28 mouse cellular contexts compared by ENCODE assay signal in genomic region chr14:105800142-105800925, GRCm38 (mm10).
DNase-seq lines count a peak whose midpoint lies in the region; ATAC-seq and TF ChIP-seq lines count a peak whose summit lies in the region.
"Had no signal": no experiment of that assay in that cellular context is flagged by ENCODE, and none has a peak within 500 bp of the region (broad histone marks: within the 10 kb centered on the region; RNA-seq: fewer than 3 reads in every experiment).

No protein-coding gene starts in this region.

- no peaks in the 10 kb centered on the region for H3K9me3 ChIP-seq in limb, embryonic 10.5 days (replicated peaks)
- H3K9me3 ChIP-seq in limb, embryonic 14.5 days (ENCODE audit: control insufficient read depth, low read length) = no peaks in the 10 kb centered on the region
- H3K9me3 ChIP-seq in lung, postnatal 0 days (ENCODE audit: low read length) = no peaks in the 10 kb centered on the region
- no peaks in the 10 kb centered on the region for H3K9me3 ChIP-seq in midbrain, embryonic 13.5 days
- H3K9me3 ChIP-seq: heart, embryonic 13.5 days; hindbrain, embryonic 10.5 days; hindbrain, embryonic 15.5 days; liver, embryonic 12.5 days; megakaryocyte, embryonic 14.5 days; midbrain, embryonic 12.5 days had no signal

- H3K36me3 ChIP-seq in limb, embryonic 10.5 days = no peaks in the 10 kb centered on the region
- no peaks in the 10 kb centered on the region for H3K36me3 ChIP-seq in limb, embryonic 14.5 days (ENCODE audit: control insufficient read depth, insufficient read depth, low read length)
- no peaks in the 10 kb centered on the region for H3K36me3 ChIP-seq in lung, postnatal 0 days (ENCODE audit: insufficient read depth, low read length)
- H3K36me3 ChIP-seq in midbrain, embryonic 13.5 days = no peaks in the 10 kb centered on the region
- H3K36me3 ChIP-seq: heart, embryonic 13.5 days; hindbrain, embryonic 10.5 days; hindbrain, embryonic 15.5 days; liver, embryonic 12.5 days; midbrain, embryonic 12.5 days had no signal

- no peak for TF ChIP-seq CTCF in lung, postnatal 0 days (IDR thresholded peaks at IDR 0.05)

- TF ChIP-seq EP300 in lung, postnatal 0 days (IDR thresholded peaks at IDR 0.05) = peak; percentile 89

- H3K27ac ChIP-seq in limb, embryonic 10.5 days = peak overlapping the region; percentile 69
- no peak overlapping the region for H3K27ac ChIP-seq in limb, embryonic 14.5 days (replicated peaks; ENCODE audit: low read depth, low read length)
- H3K27ac ChIP-seq in lung, postnatal 0 days (ENCODE audit: low read length) = peak overlapping the region; percentile 45; the same call in 1 of the 2 replicates
- no peak overlapping the region for H3K27ac ChIP-seq in midbrain, embryonic 13.5 days
- H3K27ac ChIP-seq: heart, adult 2 months; heart, embryonic 13.5 days; hindbrain, embryonic 10.5 days; hindbrain, embryonic 15.5 days; liver, embryonic 12.5 days; midbrain, embryonic 12.5 days had no signal

- peak overlapping the region; percentile 22 for H3K4me2 ChIP-seq in limb, embryonic 14.5 days (replicated peaks; ENCODE audit: low read depth, low read length, severe bottlenecking)
- H3K4me2 ChIP-seq in lung, postnatal 0 days (replicated peaks; ENCODE audit: low read depth, low read length) = no peak overlapping the region
- H3K4me2 ChIP-seq in midbrain, embryonic 13.5 days (replicated peaks) = no peak overlapping the region
- H3K4me2 ChIP-seq: heart, embryonic 13.5 days; hindbrain, embryonic 15.5 days; liver, embryonic 12.5 days; midbrain, embryonic 12.5 days had no signal

- H3K27me3 ChIP-seq in limb, embryonic 10.5 days (ENCODE audit: low read depth, poor library complexity, severe bottlenecking) = no peaks in the 10 kb centered on the region
- no peaks in the 10 kb centered on the region for H3K27me3 ChIP-seq in limb, embryonic 14.5 days (ENCODE audit: control insufficient read depth, insufficient read depth, low read length)
- H3K27me3 ChIP-seq in lung, postnatal 0 days (replicated peaks; ENCODE audit: insufficient read depth, low read length) = no peaks in the 10 kb centered on the region
- H3K27me3 ChIP-seq in midbrain, embryonic 13.5 days = no peaks in the 10 kb centered on the region
- H3K27me3 ChIP-seq: heart, embryonic 13.5 days; hindbrain, embryonic 15.5 days; liver, embryonic 12.5 days; megakaryocyte, embryonic 14.5 days; midbrain, embryonic 12.5 days had no signal

- DNase-seq in limb, embryonic 10.5 days (ENCODE audit: low spot score) = no peak
- no peak for DNase-seq in limb, embryonic 14.5 days (ENCODE audit: low spot score)
- DNase-seq in lung, postnatal 0 days (ENCODE audit: low spot score) = peak; percentile 90
- DNase-seq in heart, adult 9 months (ENCODE audit: low spot score in 2 of 2) = no peak
- no peak for DNase-seq in left cerebral cortex, adult 11 months (ENCODE audit: low spot score)
- DNase-seq: B cell, adult 2 months; cerebellum, adult 8-10 months; cerebellum, postnatal 25 days; heart, adult 2 months; heart, postnatal 10 days; kidney, adult 11 months; kidney, postnatal 14 days; layer of hippocampus, adult 9-11 months; liver, postnatal 0 days; retina, postnatal 1 day; right cerebral cortex, postnatal 25 days; spleen, adult 18-20 months; thymus, postnatal 14 days had no signal

- TF ChIP-seq POLR2A in limb, embryonic 14.5 days (IDR thresholded peaks at IDR 0.05; ENCODE audit: borderline replicate concordance, extremely low read depth, insufficient read depth, insufficient read length) = no peak

- ATAC-seq in limb, embryonic 14.5 days (ENCODE audit: low FRiP score, low read depth) = peak; percentile 6; the same call in 1 of the 2 replicates
- peak; percentile 84 for ATAC-seq in lung, postnatal 0 days
- ATAC-seq in erythroid progenitor cell, adult 5-6 weeks (replicated peaks; ENCODE audit: low FRiP score, poor library complexity, severe bottlenecking) = no peak
- no peak for ATAC-seq in midbrain, embryonic 13.5 days
- ATAC-seq: forebrain, embryonic 16.5 days; inflammation-experienced regulatory T-cells, adult 6 months; liver, embryonic 12.5 days; liver, postnatal 0 days had no signal

- H3K4me1 ChIP-seq in limb, embryonic 10.5 days = peaks cover 41% of the 10 kb centered on the region
- H3K4me1 ChIP-seq in limb, embryonic 14.5 days (ENCODE audit: control insufficient read depth, insufficient read depth, low read length) = peaks cover 20% of the 10 kb centered on the region
- no peaks in the 10 kb centered on the region for H3K4me1 ChIP-seq in lung, postnatal 0 days (ENCODE audit: insufficient read depth, low read depth, low read length)
- peaks cover 11% of the 10 kb centered on the region for H3K4me1 ChIP-seq in midbrain, embryonic 13.5 days (replicated peaks)

- WGBS in limb, embryonic 10.5 days = 75% methylated on average over 13 of the region's 13 CpGs
- WGBS in limb, embryonic 14.5 days = 25% methylated on average over 13 of the region's 13 CpGs
- WGBS in lung, postnatal 0 days = 58% methylated on average over 13 of the region's 13 CpGs
- 88% methylated on average over 13 of the region's 13 CpGs for WGBS in midbrain, embryonic 13.5 days

- no peak overlapping the region for H3K9ac ChIP-seq in limb, embryonic 14.5 days (ENCODE audit: low read depth, low read length, severe bottlenecking)
- no peak overlapping the region for H3K9ac ChIP-seq in lung, postnatal 0 days (replicated peaks; ENCODE audit: low read depth)
- H3K9ac ChIP-seq in midbrain, embryonic 13.5 days (replicated peaks) = no peak overlapping the region
- H3K9ac ChIP-seq: heart, embryonic 13.5 days; hindbrain, embryonic 15.5 days; liver, embryonic 12.5 days; liver, postnatal 0 days; midbrain, embryonic 12.5 days had no signal

- no peak overlapping the region for H3K4me3 ChIP-seq in limb, embryonic 10.5 days
- H3K4me3 ChIP-seq in limb, embryonic 14.5 days (replicated peaks; ENCODE audit: low read length) = no peak overlapping the region
- H3K4me3 ChIP-seq in lung, postnatal 0 days (ENCODE audit: low read depth, low read length) = no peak overlapping the region
- H3K4me3 ChIP-seq in midbrain, embryonic 13.5 days (replicated peaks) = no peak overlapping the region
- H3K4me3 ChIP-seq: heart, adult 2 months; heart, embryonic 13.5 days; hindbrain, embryonic 10.5 days; hindbrain, embryonic 15.5 days; liver, embryonic 12.5 days; megakaryocyte, embryonic 14.5 days; midbrain, embryonic 12.5 days had no signal

Comparison
In these comparisons a context has a peak if more than half of its experiments do, and no peak if none do; other contexts are left out.
1. H3K27ac ChIP-seq: peak in limb, embryonic 10.5 days (single experiment) and lung, postnatal 0 days (single experiment); none in limb, embryonic 14.5 days (single experiment) and midbrain, embryonic 13.5 days (single experiment).
2. ATAC-seq: peak in limb, embryonic 14.5 days (single experiment) and lung, postnatal 0 days (single experiment); none in erythroid progenitor cell, adult 5-6 weeks (single experiment) and midbrain, embryonic 13.5 days (single experiment).